Mouse (Mus musculus): ENCODE results near the gene Slco4a1.

Slco4a1 gene

DNA sequence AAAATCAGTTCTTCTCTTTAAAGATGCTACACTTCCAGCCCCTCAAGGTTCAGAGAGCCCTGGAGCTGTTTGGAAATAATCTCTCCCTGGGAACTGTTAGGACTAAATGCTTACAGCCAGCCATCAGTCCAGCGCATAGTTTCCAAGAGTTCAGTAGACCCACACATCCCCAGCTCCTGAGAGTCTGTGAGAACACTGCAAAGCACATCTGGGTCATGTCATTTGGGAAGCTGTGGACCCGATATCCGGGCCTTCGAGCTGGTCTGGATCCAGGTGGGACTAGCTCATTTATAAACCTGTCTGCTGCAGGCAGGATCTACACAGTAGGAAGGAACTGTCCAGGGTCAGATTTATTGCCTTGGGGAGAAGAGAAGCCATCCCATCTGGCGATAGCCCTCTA, 54.8 kb downstream of the Slco4a1 start:
- no peak for DNase-seq

DNA sequence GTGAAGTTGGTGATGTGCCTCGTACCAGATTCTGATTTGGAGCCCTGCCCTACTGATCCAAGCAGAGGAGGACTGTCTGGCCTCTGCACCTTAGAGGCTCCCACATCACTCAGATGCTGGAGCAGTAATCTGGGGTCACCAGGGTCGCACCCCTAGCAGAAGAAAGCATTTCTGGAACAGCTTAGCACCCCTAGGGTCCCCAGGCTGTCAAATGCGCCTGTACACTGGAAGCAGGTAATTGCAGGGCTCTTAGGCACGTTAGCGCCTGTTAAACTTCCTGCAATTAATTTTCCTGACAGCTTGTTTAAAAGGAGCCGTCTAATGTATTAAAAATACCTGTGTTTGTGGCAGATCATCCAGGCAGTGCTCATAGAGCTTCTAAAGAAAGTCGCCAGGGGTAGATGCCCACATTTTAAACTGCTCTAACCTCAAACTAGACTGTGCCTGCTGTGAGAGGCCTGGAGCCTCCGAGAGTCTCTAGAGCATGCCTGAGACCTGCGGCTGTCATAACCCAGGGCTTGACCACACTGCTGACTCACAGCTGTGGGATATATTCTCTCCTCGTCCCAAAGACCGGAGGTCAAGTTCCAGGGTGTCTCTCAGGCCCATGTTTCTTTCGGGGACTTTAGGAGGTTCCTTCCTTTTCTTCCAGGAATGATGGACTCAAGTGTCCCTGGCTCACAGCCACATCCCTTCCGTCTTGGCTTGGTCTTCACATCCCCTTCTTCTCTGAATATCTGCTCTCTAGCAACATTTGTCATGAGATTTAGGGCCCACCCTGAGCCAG, 56.0 kb downstream of the Slco4a1 start:
- DNase-seq, result peak; percentile 2

DNA sequence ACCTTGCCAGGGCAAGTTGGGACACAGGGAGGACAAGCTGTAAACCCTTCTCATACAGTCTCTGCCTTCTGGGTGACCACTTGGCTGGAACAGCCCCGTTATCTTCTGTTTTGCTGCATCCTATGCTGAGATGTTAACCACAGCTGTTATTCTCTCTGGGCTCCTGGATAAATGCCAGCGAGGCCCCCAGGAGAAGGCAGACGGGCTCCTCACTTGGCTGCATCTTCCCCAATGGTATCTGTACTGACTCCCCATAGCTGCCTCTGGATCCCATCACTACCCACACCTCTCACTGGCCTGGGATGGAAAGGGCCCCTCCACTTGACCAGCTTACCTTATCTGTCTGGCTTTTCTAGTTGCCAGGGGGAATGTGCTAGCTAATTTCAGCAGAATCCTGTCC, 57.0 kb downstream of the Slco4a1 start:
- no peak for DNase-seq

DNA sequence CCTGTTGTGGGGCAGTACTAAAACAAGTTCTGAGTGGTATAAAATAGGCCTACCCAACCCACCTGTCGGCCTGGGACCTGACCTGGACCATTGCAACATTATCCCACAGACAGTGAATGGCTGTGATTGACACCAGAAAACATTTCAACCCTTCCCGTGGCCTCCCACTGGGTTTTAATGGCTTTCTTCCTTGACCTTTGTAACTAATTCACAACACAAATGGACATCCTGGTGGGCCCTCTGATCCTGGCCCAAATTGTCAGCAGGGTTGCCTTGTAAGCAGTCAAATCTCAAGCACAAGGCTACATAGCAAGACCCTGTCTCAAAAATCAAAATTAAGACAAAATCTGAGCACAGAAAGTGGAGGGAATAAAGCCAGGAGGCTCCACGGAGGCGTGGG, 57.8 kb downstream of the Slco4a1 start:
- no peak for DNase-seq

DNA sequence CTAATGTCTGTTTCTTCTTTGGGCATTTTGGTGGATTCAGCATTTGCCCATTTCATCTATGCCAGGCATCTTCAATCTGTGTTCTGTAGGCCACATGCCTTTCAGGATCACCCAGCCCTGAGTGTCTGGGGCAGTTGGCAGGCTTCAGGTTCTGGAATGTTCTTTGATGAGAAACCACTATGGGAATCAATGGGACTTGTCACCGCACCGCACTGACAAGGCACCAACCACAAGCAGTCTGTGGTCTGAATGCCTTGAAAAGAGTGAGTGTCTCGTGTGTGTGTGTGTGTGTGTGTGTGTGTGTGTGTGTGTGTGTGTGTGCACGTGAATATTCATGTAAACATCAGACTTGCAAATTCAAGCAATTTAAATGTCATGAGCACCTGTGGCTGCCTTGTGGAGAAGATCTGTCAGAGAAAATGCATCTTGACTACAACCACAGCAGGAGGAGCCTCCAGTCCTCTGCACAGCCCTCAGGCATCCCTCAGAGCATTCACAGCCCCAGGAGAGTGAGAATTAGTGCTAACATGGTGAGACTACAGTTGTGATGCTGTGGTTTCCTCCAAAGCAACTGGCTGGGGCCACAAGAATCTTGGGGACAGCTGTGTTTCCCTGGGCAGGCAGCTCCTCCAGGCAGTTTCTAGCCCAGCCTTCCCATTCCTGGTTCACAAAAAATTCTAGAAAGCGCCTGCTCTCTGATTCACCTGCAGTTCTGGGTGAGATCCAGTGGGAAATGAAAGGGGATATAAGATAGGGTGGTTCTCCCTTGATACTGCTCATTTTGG, 65.6 kb downstream of the Slco4a1 start:
- DNase-seq, result no peak

DNA sequence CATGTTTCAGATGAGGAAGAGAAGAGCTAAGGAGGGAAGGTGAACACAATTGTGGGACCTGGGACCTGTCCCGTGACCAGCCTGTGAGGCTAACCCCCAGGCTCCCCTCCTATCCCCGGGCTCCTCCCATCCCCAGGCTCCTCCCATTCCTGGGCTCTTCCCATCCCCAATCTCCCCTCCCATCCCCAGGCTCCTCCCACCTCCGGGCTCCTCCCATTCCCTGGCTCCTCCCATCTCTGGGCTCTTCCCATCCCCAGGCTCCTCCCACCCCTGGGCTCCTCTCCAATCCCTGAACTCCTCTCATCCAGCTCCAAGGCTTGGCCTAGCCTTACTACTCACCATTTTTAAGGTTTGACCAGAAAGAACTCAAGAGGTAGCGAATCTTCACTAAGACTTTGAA, 66.8 kb downstream of the Slco4a1 start:
- no peak for DNase-seq

Data from lung, postnatal 36 days (tissue).